Mouse (Mus musculus) lung, embryonic 14.5 days (tissue): ENCODE measurements around the gene Itgad. TPM values are rescaled to one million over a fixed set of nuclear protein-coding genes. Genes with fewer than 3 reads are reported as not detected.
A peak's percentile ranks its signal among the peaks of the same experiment; 100 is the strongest.

Experiments used
- ATAC-seq: fragments of 200-750 bp; cut with Nextera tagmentation; 2 replicates; pipeline ENCODE4 v1.8.0; 2017; ENCODE audit warnings: mild to moderate bottlenecking, moderate TSS enrichment, moderate library complexity; ENCODE audit not compliant: insufficient read depth
- DNase-seq: peaks from one replicate; pipeline ENCODE4 v3.0.0-alpha.2; 2015
- H3K27ac ChIP-seq: fragments of 300-500 bp; sonication (generic); 2 replicates; pipeline ENCODE4 v1.5.1; 2014; ENCODE audit warnings: low read depth, mild to moderate bottlenecking, moderate library complexity
- H3K27me3 ChIP-seq: fragments of 300-500 bp; sonication (generic); 2 replicates; pipeline ENCODE4 v1.6.1; 2014; ENCODE audit warnings: low read length, control low read depth; ENCODE audit not compliant: insufficient read depth
- H3K36me3 ChIP-seq: fragments of 300-500 bp; sonication (generic); 2 replicates; pipeline ENCODE4 v1.6.1; 2014; ENCODE audit warnings: control low read depth; ENCODE audit not compliant: insufficient read depth
- H3K4me1 ChIP-seq: fragments of 300-500 bp; sonication (generic); 2 replicates; pipeline ENCODE4 v1.6.1; 2014; ENCODE audit warnings: antibody characterized with exemption, control low read depth; ENCODE audit not compliant: insufficient read depth
- H3K4me2 ChIP-seq: fragments of 300-500 bp; sonication (generic); 2 replicates; pipeline ENCODE4 v1.6.1; 2014; ENCODE audit warnings: mild to moderate bottlenecking
- H3K4me3 ChIP-seq: fragments of 300-500 bp; sonication (generic); 2 replicates; pipeline ENCODE4 v1.5.1; 2014; ENCODE audit warnings: low read depth, low read length
- H3K9ac ChIP-seq: fragments of 300-500 bp; sonication (generic); 2 replicates; pipeline ENCODE4 v1.6.1; 2014
- H3K9me3 ChIP-seq: fragments of 300-500 bp; sonication (generic); 2 replicates; pipeline ENCODE4 v1.6.1; 2016; ENCODE audit warnings: low read depth, low read length, control low read depth
- CTCF ChIP-seq: IDR thresholded peaks from 2 replicates; pipeline ENCODE4 v1.5.1; 2016; ENCODE audit warnings: antibody characterized with exemption, low read depth
- WGBS: fragments of 180-500 bp; shearing (Covaris S2); extraction: QIAGEN DNeasy Blood & Tissue Kit; methylation state at CpG from one replicate; pipeline ENCODE4 v1.1.7; 2014; 5-methylcytosine and 5-hydroxymethylcytosine counted together
- polyA plus RNA-seq: library from polyadenylated mRNA; unstranded; fragments of >200 nt; fragmentation: Nextera tagmentation; extraction: Ambion mirVana; gene quantifications from 2 replicates; pipeline ENCODE4 v1.2.1, GENCODE M21; 2014

Gene Itgad
- polyA plus RNA-seq, 1 experiment from 2014 or later, result not detected

GRCm38 (mm10) chr7:128237593-128237926 lies 83.4 kb downstream of the Itgad start:
- Histone ChIP-seq H3K9ac (peak overlapping the region; percentile 75), H3K27ac (peak overlapping the region; percentile 98), H3K36me3 (peaks cover 32% of the 10 kb centered on the region), H3K4me3 (peak overlapping the region; percentile 73), H3K9me3 (no peaks in the 10 kb centered on the region), H3K4me1 (peaks cover 8% of the 10 kb centered on the region), H3K27me3 (no peaks in the 10 kb centered on the region), H3K4me2 (peak overlapping the region; percentile 84)
- ATAC-seq, result no peak; the same call in 1 of the 2 replicates
- TF ChIP-seq CTCF, result no peak
- under 1% methylated on average over 25 of the region's 25 CpGs for WGBS
- DNase-seq, result no peak

DNA sequence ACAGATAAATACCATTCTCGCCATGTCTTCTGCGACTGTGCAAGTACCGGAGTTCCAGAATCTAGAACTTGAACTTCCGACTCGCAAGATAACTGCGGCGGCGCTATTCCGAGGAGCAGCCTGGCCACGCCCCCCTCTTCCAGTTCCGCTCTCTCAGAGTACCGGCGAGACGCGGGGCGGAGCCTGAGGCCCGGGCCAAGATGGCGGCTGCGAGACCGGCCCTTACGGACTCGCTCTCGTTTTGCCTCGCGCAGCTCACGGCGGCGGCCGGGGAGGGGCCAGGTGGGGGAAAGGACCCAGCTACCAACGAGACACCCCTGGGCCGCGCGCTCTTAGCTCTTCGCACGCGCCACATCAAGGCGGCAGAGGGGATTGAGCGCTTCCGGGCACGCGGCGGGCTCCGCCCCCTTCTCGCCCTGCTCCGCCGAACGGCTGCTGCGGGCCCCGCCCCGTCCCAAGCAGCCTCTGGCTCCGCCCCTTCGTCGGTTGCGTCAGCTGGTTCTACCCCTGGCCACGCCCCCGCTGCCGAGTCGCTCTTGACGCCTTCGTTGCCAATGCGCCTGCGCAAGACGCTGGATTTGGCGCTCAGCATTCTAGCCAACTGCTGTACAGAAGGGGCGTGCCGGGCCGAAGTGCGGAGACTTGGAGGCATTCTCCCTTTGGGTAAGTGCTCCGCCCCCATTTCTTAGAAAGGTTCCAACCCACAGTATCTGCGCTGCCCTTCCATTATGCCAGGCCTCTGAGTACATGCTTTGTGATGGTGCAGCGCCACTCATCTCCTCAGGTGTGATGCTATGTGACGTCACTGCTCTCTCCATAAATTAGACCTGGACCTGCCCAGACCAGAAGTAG lies 84.0 kb downstream of the Itgad start, which contains the start of gene 9130023H24Rik:
9130023H24Rik (minus strand) TSS at position 105 of the 852 bp plus-strand sequence.
- Histone ChIP-seq H3K9me3 (no peaks in the 10 kb centered on the region), H3K4me2 (peak within 1 kb of the TSS; percentile 84), H3K27ac (peak within 1 kb of the TSS; percentile 98), H3K4me1 (peaks cover 8% of the 10 kb centered on the region), H3K36me3 (peaks cover 38% of the 10 kb centered on the region), H3K27me3 (no peaks in the 10 kb centered on the region), H3K4me3 (peak within 1 kb of the TSS; percentile 73), H3K9ac (peak within 1 kb of the TSS; percentile 75)
- DNase-seq, result peak; percentile 100
- WGBS, result under 1% methylated on average over 72 of the region's 72 CpGs
- peak; percentile 92 for ATAC-seq
- peak; percentile 49 for TF ChIP-seq CTCF

DNA sequence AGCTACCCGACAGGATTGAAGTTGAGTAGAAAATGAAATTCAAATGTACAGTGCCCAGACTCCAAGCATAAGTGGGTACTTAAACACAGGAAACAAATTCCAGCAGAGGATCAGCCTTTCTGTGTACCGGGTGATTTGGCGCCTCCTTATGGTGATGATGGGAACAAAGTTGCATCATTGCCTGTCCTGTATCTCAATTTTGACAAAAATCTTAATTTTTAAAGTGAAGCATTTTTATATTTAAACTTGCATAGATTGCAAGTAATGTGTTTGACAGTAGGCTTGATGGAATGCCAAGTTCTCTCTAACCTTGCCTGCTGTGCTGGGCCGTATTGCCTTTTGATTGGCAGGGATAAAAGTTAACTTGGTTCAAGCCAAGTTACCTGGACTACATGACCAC lies 84.8 kb downstream of the Itgad start:
- Histone ChIP-seq H3K9ac (peak overlapping the region; percentile 52), H3K4me2 (peak overlapping the region; percentile 84), H3K27ac (peak overlapping the region; percentile 98), H3K9me3 (no peaks in the 10 kb centered on the region), H3K36me3 (peaks cover 42% of the 10 kb centered on the region), H3K4me1 (peaks cover 8% of the 10 kb centered on the region), H3K27me3 (no peaks in the 10 kb centered on the region), H3K4me3 (peak overlapping the region; percentile 73)
- peak; percentile 85 for DNase-seq
- 17% methylated on average over 4 of the region's 4 CpGs for WGBS
- peak; percentile 20; the same call in 1 of the 2 replicates for ATAC-seq
- TF ChIP-seq CTCF, result peak; percentile 72

DNA sequence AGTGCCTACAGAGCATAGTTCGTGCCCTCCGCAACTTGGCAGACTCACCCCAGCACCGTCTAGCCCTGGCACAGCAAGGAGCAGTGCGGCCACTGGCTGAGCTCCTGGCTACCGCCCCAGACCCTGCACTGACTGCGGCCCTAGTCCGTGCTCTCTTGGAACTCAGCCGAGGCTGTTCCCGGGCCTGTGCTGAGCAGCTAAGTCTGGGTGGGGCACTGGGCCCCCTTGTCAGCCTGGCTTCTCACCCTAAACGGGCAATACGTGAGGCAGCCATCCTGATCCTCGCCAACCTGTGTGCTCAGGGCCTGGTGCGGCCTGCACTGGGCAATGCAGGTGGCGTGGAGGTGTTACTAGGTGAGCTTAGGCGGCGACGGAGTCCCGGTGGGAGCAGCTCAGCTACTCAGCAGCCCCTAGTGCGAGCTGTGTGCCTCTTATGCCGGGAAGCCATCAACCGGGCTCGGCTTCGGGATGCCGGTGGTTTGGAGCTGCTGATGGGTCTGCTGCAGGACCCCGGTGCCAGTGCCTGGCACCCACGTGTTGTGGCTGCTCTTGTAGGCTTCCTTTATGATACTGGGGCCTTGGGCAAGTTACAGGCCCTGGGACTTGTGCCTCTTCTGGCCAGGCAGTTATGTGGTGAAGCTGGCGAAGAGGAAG lies 86.1 kb downstream of the Itgad start:
- Histone ChIP-seq H3K9ac (no peak overlapping the region; the same call in 1 of the 2 replicates), H3K4me1 (peaks cover 8% of the 10 kb centered on the region), H3K4me3 (no peak overlapping the region), H3K36me3 (peaks cover 54% of the 10 kb centered on the region), H3K9me3 (no peaks in the 10 kb centered on the region), H3K27me3 (no peaks in the 10 kb centered on the region), H3K27ac (no peak overlapping the region), H3K4me2 (no peak overlapping the region)
- ATAC-seq (no peak), DNase-seq (no peak)
- WGBS, result 94% methylated on average over 27 of the region's 27 CpGs
- TF ChIP-seq CTCF, result no peak

- peaks cover 54% of the 10 kb centered on the region for H3K36me3 ChIP-seq
- WGBS, result 93% methylated on average over 16 of the region's 16 CpGs
- no peak for TF ChIP-seq CTCF
Measured at GRCm38 (mm10) chr7:128242331-128242730, 88.2 kb downstream of the Itgad start.

DNA sequence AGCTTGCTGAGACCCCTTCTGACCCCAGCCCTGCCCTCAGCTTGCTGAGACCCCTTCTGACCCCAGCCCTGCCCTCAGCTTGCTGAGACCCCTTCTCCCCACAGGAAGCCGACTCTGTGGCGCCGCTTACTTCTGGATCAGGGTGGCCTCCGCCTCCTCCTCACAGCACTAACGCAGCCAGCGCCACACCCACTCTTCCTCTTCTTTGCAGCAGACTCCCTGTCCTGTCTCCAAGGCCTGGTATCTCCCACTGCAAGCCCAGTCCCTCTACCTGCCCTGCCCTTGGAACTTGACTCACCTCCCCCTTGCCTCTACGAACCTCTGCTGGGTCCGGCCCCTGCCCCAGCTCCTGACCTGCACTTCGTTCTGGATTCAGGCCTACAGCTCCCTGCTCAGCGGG lies 89.7 kb downstream of the Itgad start:
- ATAC-seq (no peak), DNase-seq (no peak)
- Histone ChIP-seq H3K9me3 (no peaks in the 10 kb centered on the region), H3K36me3 (peaks cover 57% of the 10 kb centered on the region), H3K9ac (no peak overlapping the region), H3K27me3 (no peaks in the 10 kb centered on the region), H3K4me1 (peaks cover 15% of the 10 kb centered on the region), H3K27ac (no peak overlapping the region), H3K4me2 (no peak overlapping the region), H3K4me3 (no peak overlapping the region)
- TF ChIP-seq CTCF, result no peak
- WGBS, result 66% methylated on average over 10 of the region's 10 CpGs

More at GRCm38 (mm10) chr7:128242331-128242730, 88.2 kb downstream of the Itgad start:
- Histone ChIP-seq H3K4me1 (peaks cover 15% of the 10 kb centered on the region), H3K27ac (no peak overlapping the region), H3K9ac (no peak overlapping the region), H3K4me2 (no peak overlapping the region), H3K27me3 (no peaks in the 10 kb centered on the region), H3K9me3 (no peaks in the 10 kb centered on the region), H3K4me3 (no peak overlapping the region)
- ATAC-seq (no peak), DNase-seq (no peak)
